Mouse (Mus musculus) spleen, postnatal 36 days (tissue): ENCODE measurements around the gene Caml.
A peak's percentile ranks its signal among the peaks of the same experiment; 100 is the strongest.
"Not testable (repeated sequence)": the region's sequence is repeated elsewhere in the genome, so short reads cannot be mapped to it uniquely, and the experiment has no call there.

Experiments used
- DNase-seq, 2 experiments: peaks; one replicate each; pipeline ENCODE4 v3.0.0; 2022; ENCODE audit warnings: low spot score in 2 of 2, mixed read lengths in 1 of 2

Gene Caml

DNA sequence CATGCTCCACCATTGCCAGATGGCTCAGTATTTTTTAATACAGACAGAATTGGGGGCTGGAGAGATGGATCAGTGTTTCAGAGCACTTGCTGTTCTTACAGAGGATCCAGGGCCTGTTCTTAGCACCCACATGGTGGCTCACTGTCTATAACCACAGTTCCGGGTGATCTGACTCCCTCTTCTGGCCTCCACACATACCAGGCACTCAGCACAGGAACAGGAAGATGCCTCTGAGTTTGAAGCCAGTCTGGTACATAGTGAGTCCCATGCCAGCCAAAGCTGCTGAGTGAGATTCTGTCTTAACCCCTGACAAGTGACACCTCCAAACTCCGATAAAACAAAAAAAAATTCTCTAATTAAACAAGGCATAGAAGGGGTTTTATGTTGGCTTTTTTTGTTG, 2.5 kb upstream of the Caml start:
- DNase-seq: no peak

DNA sequence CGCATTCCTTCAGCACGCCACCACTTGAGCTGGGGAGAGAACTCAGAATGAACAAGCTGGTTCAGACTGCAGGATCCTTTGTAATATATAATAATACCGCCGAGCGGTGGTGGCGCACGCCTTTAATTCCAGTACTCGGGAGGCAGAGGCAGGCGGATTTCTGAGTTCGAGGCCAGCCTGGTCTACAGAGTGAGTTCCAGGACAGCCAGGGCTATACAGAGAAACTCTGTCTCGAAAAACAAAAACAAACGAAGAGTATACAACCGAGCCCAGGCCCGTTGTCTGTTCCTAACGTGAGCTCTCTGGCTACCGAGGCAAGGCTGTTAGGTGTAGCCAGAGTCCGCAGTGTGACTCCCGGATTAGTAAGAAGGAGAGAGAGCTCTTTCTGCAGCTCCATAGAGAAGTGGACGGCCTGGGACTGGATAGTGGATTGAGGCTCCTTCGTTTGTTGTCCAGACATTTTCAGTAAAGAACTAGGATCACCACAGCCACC, 603 bp upstream of the Caml start:
- not testable (repeated sequence) for DNase-seq

DNA sequence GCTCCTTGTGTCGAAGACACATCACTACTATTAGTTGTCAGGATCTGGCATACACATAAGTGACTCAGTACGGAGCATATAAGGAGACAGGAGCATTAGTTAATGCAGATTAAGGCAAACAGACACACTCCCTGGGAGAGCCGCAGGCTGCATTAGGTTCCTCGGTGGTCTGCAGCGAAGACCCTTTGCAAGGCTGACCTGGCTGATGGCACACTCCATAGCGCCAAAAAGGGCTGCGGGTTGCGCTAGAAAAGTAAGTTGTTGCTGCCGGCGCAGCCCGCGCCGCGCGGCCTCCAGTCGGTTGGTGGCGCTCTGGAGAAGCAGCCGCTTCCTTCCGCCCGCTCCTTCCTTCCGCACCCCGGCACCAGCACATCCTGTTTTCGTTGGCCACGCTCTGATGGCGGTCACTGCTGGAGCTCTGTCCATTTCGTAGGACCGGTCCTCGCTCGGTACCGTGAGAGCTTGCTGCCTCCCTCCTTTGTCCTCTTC, 11.9 kb downstream of the Caml start, which contains the start of gene Ddx46:
Gene Ddx46 (plus strand): TSS at position 389 of the 489 bp plus-strand sequence.
- DNase-seq: peak; percentile 84 to 86

DNA sequence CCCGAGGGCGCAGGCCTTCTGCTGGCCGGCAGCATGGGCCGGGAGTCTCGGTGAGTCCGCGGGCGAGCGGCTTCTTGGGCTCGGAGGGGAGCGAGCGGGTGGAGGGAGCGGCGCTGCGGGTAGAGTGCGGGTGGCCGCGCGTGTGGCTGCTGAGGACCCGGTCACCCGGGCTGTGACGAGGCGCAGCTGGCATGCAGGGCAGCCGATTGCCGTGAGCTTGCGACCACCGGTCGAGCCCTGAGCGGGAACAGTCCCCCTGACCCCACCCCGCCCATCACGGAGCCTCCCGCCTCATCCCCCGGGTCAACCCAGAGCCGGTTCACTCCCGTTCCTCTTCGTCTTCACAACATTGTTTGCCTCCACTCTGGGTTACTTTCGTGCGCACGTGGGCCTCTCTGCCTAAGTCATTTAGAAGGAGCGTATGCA, 12.4 kb downstream of the Caml start:
- no peak for DNase-seq

DNA sequence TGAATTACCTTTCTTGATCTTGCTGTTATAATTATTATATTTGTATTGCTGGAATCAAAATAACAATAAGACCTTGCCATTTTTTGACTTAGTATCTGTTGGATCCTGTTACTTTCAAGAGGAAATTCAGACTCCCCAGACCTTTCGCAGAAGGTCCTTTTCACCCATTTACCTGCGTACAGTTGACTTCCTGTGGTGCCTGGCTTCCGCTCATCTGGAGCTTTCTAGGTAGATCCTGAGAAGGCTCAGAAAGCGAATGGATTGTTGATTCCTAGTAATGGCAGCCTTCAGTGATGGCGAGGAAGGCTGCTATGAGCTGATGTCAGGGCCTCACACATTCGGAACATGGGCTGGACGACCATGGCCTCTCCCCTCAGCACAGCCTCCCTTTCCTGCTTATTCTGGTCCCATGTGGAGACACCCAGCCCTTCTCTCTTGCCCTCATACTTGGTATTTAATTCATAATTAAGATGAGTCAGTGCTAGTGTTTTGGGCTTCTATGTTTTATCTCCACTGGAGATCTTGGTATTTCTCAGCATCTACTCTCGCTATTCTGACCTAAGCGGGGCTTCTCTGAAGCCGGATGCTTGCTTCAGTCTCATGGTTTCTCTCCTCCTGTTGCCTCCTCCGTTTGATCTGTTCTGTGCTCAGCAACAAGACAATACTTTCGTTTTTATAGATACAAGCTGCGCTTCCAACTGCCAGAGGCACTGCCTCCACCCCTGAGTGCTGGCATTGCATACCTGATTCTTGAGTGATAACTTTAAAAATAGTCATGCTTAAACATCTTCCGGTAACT, 13.6 kb downstream of the Caml start:
- no peak for DNase-seq

DNA sequence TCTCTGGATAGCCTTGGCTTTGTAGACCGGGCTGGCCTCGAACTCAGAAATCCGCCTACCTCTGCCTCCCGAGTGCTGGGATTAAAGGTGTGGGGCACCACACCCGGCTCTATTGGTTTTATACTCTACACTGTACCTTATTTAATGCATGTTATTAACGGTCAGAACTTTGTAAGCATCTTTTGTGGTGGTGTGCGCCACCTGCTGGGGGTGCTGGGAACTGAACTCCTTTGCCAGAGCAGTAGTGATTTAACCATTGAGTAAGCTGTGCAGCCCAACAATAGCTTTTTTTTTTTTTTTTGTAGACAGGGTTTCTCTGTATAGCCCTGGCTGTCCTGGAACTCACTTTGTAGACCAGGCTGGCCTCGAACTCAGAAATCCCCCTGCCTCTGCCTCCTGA, 17.7 kb downstream of the Caml start:
- DNase-seq: peak; percentile 63 to 69

GRCm38 (mm10) chr13:55644525-55644924, 21.7 kb downstream of the Caml start:
- DNase-seq: no peak

DNA sequence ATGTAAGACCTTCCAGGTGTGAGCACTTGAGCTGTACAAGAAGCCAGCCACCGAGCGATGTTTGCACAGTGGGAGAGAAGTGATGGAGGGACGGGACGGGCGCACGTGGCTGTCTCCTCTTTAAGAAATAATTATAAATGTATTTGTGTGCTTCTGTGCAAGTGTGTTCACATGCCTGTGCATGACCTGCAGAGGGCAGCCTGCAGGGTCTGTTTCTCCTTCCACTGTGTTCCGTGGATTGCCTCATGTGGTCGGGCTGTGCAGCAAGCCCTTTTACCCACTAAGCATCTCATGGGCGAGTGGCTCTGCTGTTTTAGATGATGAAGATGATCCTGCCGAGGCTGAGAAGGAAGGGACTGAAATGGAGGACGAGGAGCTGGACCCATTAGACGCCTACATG, 27.3 kb downstream of the Caml start:
- no peak for DNase-seq

DNA sequence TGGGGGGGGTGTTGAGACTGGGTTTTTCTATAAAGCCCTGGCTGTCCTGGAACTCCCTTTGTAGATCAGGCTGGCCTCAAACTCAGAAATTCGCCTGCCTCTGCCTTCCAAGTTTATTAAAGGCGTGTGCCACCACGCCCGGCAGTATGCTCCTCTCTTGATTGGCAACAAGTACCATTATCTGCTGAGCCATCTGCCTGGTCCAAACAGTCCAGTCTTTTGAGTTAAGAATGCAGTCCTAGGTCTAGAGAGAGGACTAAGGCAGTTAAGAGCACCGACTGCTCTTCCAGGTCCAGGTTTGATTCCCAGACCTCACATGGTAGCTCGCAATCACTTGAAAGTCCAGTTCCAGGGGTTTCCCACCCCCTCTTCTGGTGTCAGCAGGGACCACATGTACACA, 28.2 kb downstream of the Caml start:
- DNase-seq: no peak

DNA sequence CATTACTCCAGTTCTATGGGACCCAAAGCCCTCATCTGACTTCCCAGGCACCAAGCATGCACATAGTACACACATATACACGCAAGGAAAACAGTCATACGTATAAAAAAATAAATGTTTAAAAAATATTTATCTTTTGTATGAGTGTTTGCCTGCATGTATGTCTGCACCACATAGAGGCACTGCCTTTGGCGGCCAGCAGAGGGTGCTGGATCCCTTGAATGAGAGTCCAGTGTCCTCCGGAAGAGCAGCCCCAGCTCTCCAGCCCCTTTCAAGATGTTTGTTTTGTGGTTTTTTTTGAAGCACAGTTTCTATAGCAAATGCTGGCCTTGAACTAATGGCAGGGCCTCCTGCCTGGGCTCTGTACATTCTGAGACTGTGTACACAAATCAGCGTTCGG, 45.7 kb downstream of the Caml start:
- peak; percentile 15 to 36 for DNase-seq

GRCm38 (mm10) chr13:55672711-55673110, 49.9 kb downstream of the Caml start:
- no peak for DNase-seq

GRCm38 (mm10) chr13:55677364-55677763, 54.6 kb downstream of the Caml start:
- DNase-seq: no peak
